Comparison of ENCODE assay signal across 25 mouse cellular contexts in the genomic region with DNA sequence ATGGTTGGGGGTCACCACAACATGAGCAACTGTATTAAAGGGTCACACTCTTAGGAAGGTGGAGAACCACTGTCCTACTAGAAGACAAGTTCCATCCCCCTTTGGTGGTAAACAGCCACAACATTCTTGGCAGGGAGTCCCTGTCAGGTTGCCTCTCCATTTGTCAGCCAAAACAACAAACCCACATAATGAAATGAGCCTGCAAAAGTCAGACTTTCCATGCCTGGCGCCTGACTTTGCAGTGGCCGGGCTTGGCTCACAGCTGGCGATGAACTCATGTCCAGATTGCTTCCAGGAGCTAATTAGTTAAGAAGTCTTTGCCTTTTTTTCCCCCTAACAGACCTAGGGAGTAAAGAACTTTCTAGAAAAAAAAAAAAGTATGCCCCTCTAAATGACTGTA.
DNase-seq lines count a peak whose midpoint lies in the region; ATAC-seq and TF ChIP-seq lines count a peak whose summit lies in the region.
"Had no signal": no experiment of that assay in that cellular context is flagged by ENCODE, and none has a peak within 500 bp of the region (broad histone marks: within the 10 kb centered on the region; RNA-seq: fewer than 3 reads in every experiment).

No protein-coding gene starts in this region.

- 79% methylated on average over 3 of the region's 3 CpGs for WGBS in lung, postnatal 0 days

- intact Hi-C loops in gastrocnemius, postnatal 36 days (cut with DNase I), result no loop called here
- intact Hi-C loops in gastrocnemius, postnatal 14 days (cut with DNase I; ENCODE audit: low total_unique reads), result no loop called here

- no peak overlapping the region for H3K9ac ChIP-seq in lung, postnatal 0 days (replicated peaks; ENCODE audit: low read depth)
- H3K9ac ChIP-seq: embryonic facial prominence, embryonic 12.5 days; heart, embryonic 13.5 days; hindbrain, embryonic 15.5 days; liver, postnatal 0 days; stomach, embryonic 15.5 days had no signal

- no peak for TF ChIP-seq EP300 in lung, postnatal 0 days (IDR thresholded peaks at IDR 0.05)

- in situ Hi-C loops in Patski (cut with MboI; ENCODE audit: low pct_unique_long_range_greater_than_20kb), result no loop called here

- peak; percentile 26 for ATAC-seq in Patski
- ATAC-seq in lung, postnatal 0 days, result no peak
- ATAC-seq: activated CD4-positive, CD25-positive, alpha-beta regulatory T cell, adult 4 months; liver, postnatal 0 days had no signal

- H3K9me3 ChIP-seq in lung, postnatal 0 days (ENCODE audit: low read length), result no peaks in the 10 kb centered on the region
- H3K9me3 ChIP-seq: embryonic facial prominence, embryonic 12.5 days; forebrain, embryonic 10.5 days; hindbrain, embryonic 15.5 days; stomach, embryonic 15.5 days had no signal

- POLR2A ChIA-PET in Patski (lab: Charles Lee), result no interaction called here

- H3K4me2 ChIP-seq in myocyte (ENCODE audit: low read depth), result peak overlapping the region; percentile 65
- H3K4me2 ChIP-seq in lung, postnatal 0 days (replicated peaks; ENCODE audit: low read depth, low read length), result no peak overlapping the region
- H3K4me2 ChIP-seq: embryonic facial prominence, embryonic 12.5 days; heart, embryonic 13.5 days; hindbrain, embryonic 15.5 days; stomach, embryonic 15.5 days had no signal

- H3ac ChIP-seq in myocyte (ENCODE audit: control insufficient read depth, insufficient read length), result no peak overlapping the region

- no peak for TF ChIP-seq CTCF in Patski (IDR thresholded peaks at IDR 0.05)
- TF ChIP-seq CTCF in lung, postnatal 0 days (IDR thresholded peaks at IDR 0.05), result no peak

- no peaks in the 10 kb centered on the region for H3K4me1 ChIP-seq in lung, postnatal 0 days (ENCODE audit: insufficient read depth, low read depth, low read length)
- H3K4me1 ChIP-seq: embryonic facial prominence, embryonic 12.5 days; forebrain, embryonic 10.5 days; heart, embryonic 13.5 days; hindbrain, embryonic 15.5 days; stomach, embryonic 15.5 days had no signal

- no peaks in the 10 kb centered on the region for H3K36me3 ChIP-seq in myocyte (ENCODE audit: control insufficient read depth, insufficient read depth)
- H3K36me3 ChIP-seq in lung, postnatal 0 days (ENCODE audit: insufficient read depth, low read length), result no peaks in the 10 kb centered on the region
- H3K36me3 ChIP-seq: embryonic facial prominence, embryonic 12.5 days; forebrain, embryonic 10.5 days; heart, embryonic 13.5 days; hindbrain, embryonic 15.5 days; stomach, embryonic 15.5 days had no signal

- DNase-seq in gastrocnemius, adult 18-20 months (ENCODE audit: low spot score), result peak; percentile 27
- DNase-seq in gastrocnemius, postnatal 36 days, result no peak
- no peak for DNase-seq in Patski (ENCODE audit: low read depth, low spot score)
- DNase-seq in gastrocnemius, postnatal 14 days, result peak; percentile 24
- DNase-seq in right cerebral cortex, postnatal 36 days (ENCODE audit: low spot score in 2 of 2), result no peak
- no peak for DNase-seq in lung, postnatal 0 days (ENCODE audit: low spot score)
- DNase-seq in right cerebral cortex, postnatal 25 days, result no peak
- DNase-seq: B cell, adult 2 months; cerebellum, adult 2 months; heart, postnatal 36 days; kidney, adult 11 months; kidney, postnatal 10 days; layer of hippocampus, postnatal 36 days; liver, postnatal 0 days; lung, postnatal 14 days; midbrain, embryonic 14.5 days; thymus, adult 2 months had no signal

- H3K79me2 ChIP-seq in myocyte (ENCODE audit: control insufficient read depth, insufficient read depth), result no peaks in the 10 kb centered on the region

- CTCF ChIA-PET in Patski (lab: Charles Lee), result interaction anchor here (1.4 to 2.0 kb wide), 2 partner anchors 12 to 14 kb away, joined by 3 to 4 read pairs; no protein-coding TSS in a partner anchor

- no peak overlapping the region for H3K4me3 ChIP-seq in myocyte
- H3K4me3 ChIP-seq in lung, postnatal 0 days (ENCODE audit: low read depth, low read length), result no peak overlapping the region
- H3K4me3 ChIP-seq: embryonic facial prominence, embryonic 12.5 days; forebrain, embryonic 10.5 days; heart, embryonic 13.5 days; hindbrain, embryonic 15.5 days; layer of hippocampus, adult 2 months; stomach, embryonic 15.5 days had no signal

- TF ChIP-seq POLR2A in myocyte (IDR thresholded peaks at IDR 0.05; ENCODE audit: insufficient read length, low read depth), result no peak

- H3K27me3 ChIP-seq in Patski (peaks cover 8% of the 10 kb centered on the region), myocyte (ENCODE audit: control insufficient read depth, insufficient read depth, insufficient read length) (no peaks in the 10 kb centered on the region)
- no peaks in the 10 kb centered on the region for H3K27me3 ChIP-seq in lung, postnatal 0 days (replicated peaks; ENCODE audit: insufficient read depth, low read length)
- H3K27me3 ChIP-seq: embryonic facial prominence, embryonic 12.5 days; heart, embryonic 13.5 days; hindbrain, embryonic 15.5 days; stomach, embryonic 15.5 days had no signal

- no peak overlapping the region for H3K27ac ChIP-seq in lung, postnatal 0 days (ENCODE audit: low read length)
- H3K27ac ChIP-seq: embryonic facial prominence, embryonic 12.5 days; forebrain, embryonic 10.5 days; heart, embryonic 13.5 days; hindbrain, embryonic 15.5 days; layer of hippocampus, adult 2 months; stomach, embryonic 15.5 days had no signal

TF ChIP-seq in myocyte, 11 proteins besides CTCF, POLR2A, EP300 and RAD21:
- TF ChIP-seq CEBPB (IDR thresholded peaks at IDR 0.05; ENCODE audit: insufficient read depth, poor library complexity, severe bottlenecking) (peak; percentile 64), MYOG (IDR thresholded peaks at IDR 0.05; ENCODE audit: control insufficient read depth in 1 of 3, insufficient read depth in 1 of 3, insufficient read length in 2 of 3, low read depth in 2 of 3) (peak in 2 of 3 experiments; percentile 5 to 71), TCF12 (IDR thresholded peaks at IDR 0.05; ENCODE audit: insufficient read depth, poor library complexity, severe bottlenecking) (peak; percentile 56), USF1 (IDR thresholded peaks at IDR 0.05; ENCODE audit: low read depth) (no peak)
TF ChIP-seq in myocyte: peak in this region for 3.

Comparison
In these comparisons a context has a peak if more than half of its experiments do, and no peak if none do; other contexts are left out.
1. DNase-seq: peak in gastrocnemius, adult 18-20 months (single experiment) and gastrocnemius, postnatal 14 days (single experiment); none in gastrocnemius, postnatal 36 days (0 of 2), Patski (single experiment), right cerebral cortex, postnatal 36 days (0 of 2), lung, postnatal 0 days (single experiment) and right cerebral cortex, postnatal 25 days (single experiment).